Mouse (Mus musculus): ENCODE measurements at regions not wholly inside any gene's neighbourhood (a gene's known extent, or its start where the extent isn't known, plus 50 kb on each side); places are given as distances from the start of the nearest gene placed in this dataset.

GRCm38 (mm10) chr1:94413043-94413442 is 360.7 kb upstream of the Pdcd1 start:
- no peak for TF ChIP-seq CTCF (IDR thresholded peaks at IDR 0.05; ENCODE audit: borderline replicate concordance, control insufficient read depth, extremely low read depth, insufficient read depth, low read length, poor library complexity)
- no peak for TF ChIP-seq POLR2A (IDR thresholded peaks at IDR 0.05; ENCODE audit: control insufficient read depth, extremely low read depth, insufficient read depth, low read length, poor library complexity)

All from thymus, adult 2 months (tissue).